Mouse (Mus musculus) embryonic facial prominence, embryonic 11.5 days (tissue): ENCODE measurements at regions not wholly inside any gene's neighbourhood (a gene's known extent, or its start where the extent isn't known, plus 50 kb on each side); places are given as distances from the start of the nearest gene placed in this dataset.
A peak's percentile ranks its signal among the peaks of the same experiment; 100 is the strongest.

ENCODE experiments used
- ATAC-seq: fragments of 200-750 bp; cut with Nextera tagmentation; replicated peaks from 2 replicates; pipeline ENCODE4 v1.8.0; 2017; ENCODE audit warnings: low read depth; ENCODE audit not compliant: insufficient number of reproducible peaks, low FRiP score, low TSS enrichment
- DNase-seq: peaks from one replicate; pipeline ENCODE4 v3.0.0-alpha.2; 2015; ENCODE audit warnings: low spot score
- H3K27ac ChIP-seq: fragments of 300-500 bp; sonication (generic); replicated peaks from 2 replicates; pipeline ENCODE4 v1.5.1; 2014; ENCODE audit warnings: mild to moderate bottlenecking, low read depth, low read length, control low read depth
- H3K27me3 ChIP-seq: fragments of 300-500 bp; sonication (generic); 2 replicates; pipeline ENCODE4 v1.6.1; 2014; ENCODE audit warnings: mild to moderate bottlenecking, low read length, moderate library complexity, mixed read lengths; ENCODE audit not compliant: control insufficient read depth, insufficient read depth
- H3K36me3 ChIP-seq: fragments of 300-500 bp; sonication (generic); replicated peaks from 2 replicates; pipeline ENCODE4 v1.6.1; 2014; ENCODE audit warnings: low read depth, mild to moderate bottlenecking, low read length, moderate library complexity, mixed read lengths; ENCODE audit not compliant: control insufficient read depth, insufficient read depth
- H3K4me1 ChIP-seq: fragments of 300-500 bp; sonication (generic); 2 replicates; pipeline ENCODE4 v1.6.1; 2014; ENCODE audit warnings: low read length, mixed read lengths; ENCODE audit not compliant: control insufficient read depth, insufficient read depth
- H3K4me2 ChIP-seq: fragments of 300-500 bp; sonication (generic); 2 replicates; pipeline ENCODE4 v1.6.1; 2014; ENCODE audit warnings: low read depth, mild to moderate bottlenecking, control low read depth, low read length, moderate library complexity
- H3K4me3 ChIP-seq: fragments of 300-500 bp; sonication (generic); 2 replicates; pipeline ENCODE4 v1.5.1; 2014; ENCODE audit warnings: low read depth, low read length, control low read depth
- H3K9ac ChIP-seq: fragments of 300-500 bp; sonication (generic); replicated peaks from 2 replicates; pipeline ENCODE4 v1.6.1; 2014; ENCODE audit warnings: mild to moderate bottlenecking, control low read depth, low read length
- H3K9me3 ChIP-seq: fragments of 300-500 bp; sonication (generic); replicated peaks from 2 replicates; pipeline ENCODE4 v1.6.1; 2016; ENCODE audit warnings: mild to moderate bottlenecking, low read length, inconsistent platforms, mixed read lengths; ENCODE audit not compliant: control insufficient read depth
- WGBS: fragments of 180-500 bp; shearing (Covaris S2); extraction: QIAGEN DNeasy Blood & Tissue Kit; methylation state at CpG from one replicate; pipeline ENCODE4 v1.1.7; 2014; 5-methylcytosine and 5-hydroxymethylcytosine counted together

DNA sequence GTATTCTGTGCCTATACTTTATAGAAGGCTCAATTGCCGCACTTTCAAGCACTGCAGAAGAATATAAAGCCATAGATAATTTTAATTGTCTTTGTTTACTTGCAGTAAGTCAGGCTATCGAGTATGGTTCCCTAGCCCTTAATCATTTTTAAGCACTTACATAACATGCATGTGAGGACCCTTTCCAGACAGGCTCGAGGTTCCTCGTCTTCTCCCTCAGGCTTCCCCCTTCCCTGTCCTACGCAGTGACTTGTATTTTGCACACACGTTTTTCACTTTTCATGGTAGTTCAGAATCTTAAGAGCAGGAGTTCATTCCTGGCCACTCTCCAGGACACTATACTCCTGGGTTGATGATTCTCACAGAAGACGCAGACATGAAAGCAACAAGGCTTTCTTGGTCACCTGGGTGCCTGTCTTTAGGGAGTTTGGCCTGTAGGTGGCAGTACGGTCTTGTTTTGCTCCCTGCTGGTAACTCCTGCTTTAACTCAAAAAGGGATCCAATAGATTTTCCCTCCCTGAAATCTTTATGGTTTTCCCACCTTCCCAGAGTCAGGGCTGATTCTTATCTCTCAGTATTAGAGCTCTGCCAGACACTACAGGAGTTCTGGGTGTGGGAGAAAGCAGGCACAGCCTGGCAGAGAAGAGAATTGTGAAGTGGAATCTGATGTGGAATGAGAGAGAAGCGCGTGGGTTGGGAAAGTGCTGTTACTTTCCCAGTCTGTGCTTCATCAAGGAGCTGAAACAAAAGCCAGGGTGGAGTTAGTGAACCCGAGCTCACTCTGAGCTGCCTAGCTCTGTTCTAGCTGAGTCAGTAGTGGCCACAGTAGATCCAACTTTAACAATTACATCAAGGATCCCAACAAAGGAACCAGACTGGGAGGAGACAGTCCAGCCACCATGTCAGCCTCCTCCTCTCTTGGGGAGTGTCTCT, 346.5 kb upstream of the Cobl start:
- DNase-seq (peak; percentile 83), ATAC-seq (peak; percentile 83)
- Histone ChIP-seq H3K9ac (peak overlapping the region; percentile 41), H3K36me3 (no peaks in the 10 kb centered on the region), H3K4me3 (no peak overlapping the region), H3K4me2 (no peak overlapping the region), H3K9me3 (no peaks in the 10 kb centered on the region), H3K27ac (no peak overlapping the region), H3K27me3 (no peaks in the 10 kb centered on the region), H3K4me1 (no peaks in the 10 kb centered on the region)
- 43% methylated on average over 11 of the region's 11 CpGs for WGBS
